Mouse (Mus musculus) hindbrain, embryonic 16.5 days (tissue): ENCODE results near the gene Fyn. TPM values are rescaled to one million over a fixed set of nuclear protein-coding genes. Genes with fewer than 3 reads are reported as not detected.
A peak's percentile ranks its signal among the peaks of the same experiment; 100 is the strongest.

ENCODE experiments used
- ATAC-seq: fragments of 200-750 bp; cut with Nextera tagmentation; 2 replicates; pipeline ENCODE4 v1.8.0; 2017; ENCODE audit warnings: moderate TSS enrichment, moderate library complexity
- H3K27ac ChIP-seq: fragments of 300-500 bp; sonication (generic); 2 replicates; pipeline ENCODE4 v1.5.1; 2014; ENCODE audit warnings: low read depth, mild to moderate bottlenecking, control low read depth, low read length, moderate library complexity
- H3K27me3 ChIP-seq: fragments of 300-500 bp; sonication (generic); replicated peaks from 2 replicates; pipeline ENCODE4 v1.6.1; 2014; ENCODE audit warnings: low read length; ENCODE audit not compliant: control insufficient read depth, insufficient read depth
- H3K36me3 ChIP-seq: fragments of 300-500 bp; sonication (generic); 2 replicates; pipeline ENCODE4 v1.6.1; 2014; ENCODE audit warnings: mild to moderate bottlenecking, low read length, moderate library complexity, mixed read lengths; ENCODE audit not compliant: control insufficient read depth, insufficient read depth
- H3K4me1 ChIP-seq: fragments of 300-500 bp; sonication (generic); 2 replicates; pipeline ENCODE4 v1.6.1; 2014; ENCODE audit warnings: low read depth, low read length; ENCODE audit not compliant: control insufficient read depth, insufficient read depth
- H3K4me2 ChIP-seq: fragments of 300-500 bp; sonication (generic); 2 replicates; pipeline ENCODE4 v1.6.1; 2014; ENCODE audit warnings: mild to moderate bottlenecking, low read length, control low read depth, moderate library complexity
- H3K4me3 ChIP-seq: fragments of 300-500 bp; sonication (generic); 2 replicates; pipeline ENCODE4 v1.5.1; 2014; ENCODE audit warnings: mild to moderate bottlenecking, low read length, control low read depth, moderate library complexity
- H3K9ac ChIP-seq: fragments of 300-500 bp; sonication (generic); 2 replicates; pipeline ENCODE4 v1.6.1; 2014; ENCODE audit warnings: low read depth, mild to moderate bottlenecking, control low read depth, low read length, moderate library complexity
- H3K9me3 ChIP-seq: fragments of 300-500 bp; sonication (generic); 2 replicates; pipeline ENCODE4 v1.6.1; 2014; ENCODE audit warnings: mild to moderate bottlenecking, low read length, moderate library complexity; ENCODE audit not compliant: control insufficient read depth
- WGBS: fragments of 180-500 bp; shearing (Covaris S2); extraction: QIAGEN DNeasy Blood & Tissue Kit; methylation state at CpG from one replicate; pipeline ENCODE4 v1.1.7; 2014; 5-methylcytosine and 5-hydroxymethylcytosine counted together
- polyA plus RNA-seq: library from polyadenylated mRNA; unstranded; fragments of >200 nt; fragmentation: Nextera tagmentation; extraction: Ambion mirVana; gene quantifications from 2 replicates; pipeline ENCODE4 v1.2.1, GENCODE M21; 2015

Fyn gene
- polyA plus RNA-seq, 1 experiment from 2014 or later = 74.9 TPM

DNA sequence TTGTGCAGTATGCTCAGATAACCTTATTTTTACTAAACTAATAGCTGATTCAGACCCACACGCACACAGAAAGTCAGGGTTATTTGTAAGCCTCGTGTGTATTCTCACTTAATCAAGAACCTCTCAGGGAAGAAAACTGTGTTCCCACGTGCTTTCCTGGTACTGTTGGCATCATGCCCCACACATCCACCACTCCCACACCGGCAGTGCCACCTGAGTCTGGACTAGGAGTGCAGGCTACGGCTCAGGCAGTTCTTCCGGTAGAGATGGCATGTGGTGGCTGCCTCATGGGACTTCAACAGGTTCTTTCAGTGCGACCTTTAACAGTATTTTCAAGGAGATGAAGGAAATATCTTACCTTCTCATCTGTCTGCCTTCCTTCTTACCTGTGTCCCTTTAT, 104.3 kb downstream of the Fyn start:
- no peak overlapping the region for H3K9ac ChIP-seq
- no peak overlapping the region for H3K27ac ChIP-seq
- peaks cover 25% of the 10 kb centered on the region for H3K4me1 ChIP-seq
- no peaks in the 10 kb centered on the region for H3K36me3 ChIP-seq
- no peak overlapping the region for H3K4me2 ChIP-seq
- 50% methylated on average over 7 of the region's 7 CpGs for WGBS
- no peak overlapping the region for H3K4me3 ChIP-seq
- no peaks in the 10 kb centered on the region for H3K27me3 ChIP-seq
- no peaks in the 10 kb centered on the region for H3K9me3 ChIP-seq
- no peak for ATAC-seq

- Histone ChIP-seq H3K4me1 (peaks cover 5% of the 10 kb centered on the region), H3K4me3 (no peak overlapping the region), H3K9me3 (no peaks in the 10 kb centered on the region), H3K27ac (no peak overlapping the region), H3K36me3 (no peaks in the 10 kb centered on the region), H3K9ac (no peak overlapping the region), H3K27me3 (no peaks in the 10 kb centered on the region), H3K4me2 (no peak overlapping the region)
- WGBS = 90% methylated on average over 1 of the region's 1 CpGs
- ATAC-seq = no peak
These were observed 110.7 kb downstream of the Fyn start for GRCm38 (mm10) chr10:39479361-39479760.

- Histone ChIP-seq H3K27me3 (no peaks in the 10 kb centered on the region), H3K4me1 (peaks cover 45% of the 10 kb centered on the region), H3K9ac (no peak overlapping the region), H3K27ac (peak overlapping the region; percentile 61), H3K4me2 (no peak overlapping the region), H3K4me3 (no peak overlapping the region), H3K36me3 (no peaks in the 10 kb centered on the region), H3K9me3 (no peaks in the 10 kb centered on the region)
- WGBS = 9% methylated on average over 8 of the region's 8 CpGs
- ATAC-seq = peak; percentile 32
These were observed 115.7 kb downstream of the Fyn start for GRCm38 (mm10) chr10:39484382-39484826.

DNA sequence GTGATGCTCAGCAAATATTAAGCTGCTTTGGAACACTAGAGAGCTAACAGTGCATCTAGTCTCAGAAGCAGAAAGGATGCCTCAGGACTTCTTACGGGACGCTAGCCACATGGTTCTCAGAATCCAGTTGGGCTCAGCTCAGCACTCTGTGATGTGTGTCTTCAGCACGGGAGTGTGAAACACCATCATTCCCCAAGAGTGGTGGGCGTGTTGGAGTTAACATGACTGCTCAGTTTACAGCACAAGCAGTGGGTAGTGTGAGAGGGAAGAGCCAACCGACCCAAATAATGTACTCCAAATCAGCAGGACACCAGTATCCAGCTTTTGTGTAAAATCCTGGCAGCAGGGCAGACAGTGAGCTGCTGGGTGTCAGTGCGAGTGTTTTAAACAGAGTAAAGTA, 116.2 kb downstream of the Fyn start:
- Histone ChIP-seq H3K27ac (peak overlapping the region; percentile 61), H3K27me3 (no peaks in the 10 kb centered on the region), H3K36me3 (no peaks in the 10 kb centered on the region), H3K4me3 (no peak overlapping the region), H3K9ac (no peak overlapping the region), H3K4me1 (peaks cover 45% of the 10 kb centered on the region), H3K9me3 (no peaks in the 10 kb centered on the region), H3K4me2 (no peak overlapping the region)
- 22% methylated on average over 6 of the region's 6 CpGs for WGBS
- peak; percentile 40 for ATAC-seq

GRCm38 (mm10) chr10:39485939-39486338, 117.3 kb downstream of the Fyn start:
- Histone ChIP-seq H3K4me3 (no peak overlapping the region), H3K4me1 (peaks cover 48% of the 10 kb centered on the region), H3K27me3 (no peaks in the 10 kb centered on the region), H3K9ac (no peak overlapping the region), H3K36me3 (no peaks in the 10 kb centered on the region), H3K9me3 (no peaks in the 10 kb centered on the region), H3K27ac (no peak overlapping the region), H3K4me2 (no peak overlapping the region)
- WGBS = 63% methylated on average over 4 of the region's 4 CpGs
- no peak for ATAC-seq

- Histone ChIP-seq H3K27me3 (no peaks in the 10 kb centered on the region), H3K4me2 (no peak overlapping the region), H3K27ac (peak overlapping the region; percentile 42; the same call in 1 of the 2 replicates), H3K9ac (no peak overlapping the region), H3K9me3 (no peaks in the 10 kb centered on the region), H3K4me3 (no peak overlapping the region), H3K4me1 (peaks cover 48% of the 10 kb centered on the region), H3K36me3 (no peaks in the 10 kb centered on the region)
- ATAC-seq = no peak
- WGBS = 36% methylated on average over 11 of the region's 11 CpGs
These were observed 118.1 kb downstream of the Fyn start for GRCm38 (mm10) chr10:39486501-39487450.

- H3K9me3 ChIP-seq = no peaks in the 10 kb centered on the region
- H3K4me1 ChIP-seq = peaks cover 48% of the 10 kb centered on the region
- no peak for ATAC-seq
- H3K4me2 ChIP-seq = no peak overlapping the region
- WGBS = 61% methylated on average over 14 of the region's 14 CpGs
- H3K27ac ChIP-seq = peak overlapping the region; percentile 57
- H3K9ac ChIP-seq = no peak overlapping the region; the same call in 1 of the 2 replicates
- H3K27me3 ChIP-seq = no peaks in the 10 kb centered on the region
- H3K4me3 ChIP-seq = no peak overlapping the region
- H3K36me3 ChIP-seq = no peaks in the 10 kb centered on the region
These were observed 119.2 kb downstream of the Fyn start for GRCm38 (mm10) chr10:39487740-39488415.

DNA sequence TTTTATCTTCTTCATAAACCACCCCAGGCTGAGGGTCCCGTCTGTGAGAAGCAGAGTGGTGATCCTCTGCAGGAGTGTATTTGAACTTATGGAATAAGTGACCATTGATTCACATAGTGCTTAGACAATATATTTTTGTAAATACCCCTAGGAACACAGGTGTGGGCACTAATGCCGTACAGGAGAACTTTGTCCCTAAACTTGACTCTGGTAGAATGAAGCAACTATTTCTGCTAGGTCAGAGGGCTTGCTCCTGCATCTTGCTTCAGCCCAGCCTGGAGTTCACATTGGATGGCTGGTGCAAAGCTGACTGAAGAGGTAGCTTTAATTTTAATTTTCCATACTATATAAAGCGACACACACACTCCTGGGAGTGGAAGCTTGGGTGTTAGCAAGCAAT, 119.9 kb downstream of the Fyn start:
- 0 out of 2 replicates have a peak overlapping the region, but pooled peaks have one; percentile 9 for H3K27ac ChIP-seq
- peaks cover 51% of the 10 kb centered on the region for H3K4me1 ChIP-seq
- no peak overlapping the region for H3K4me3 ChIP-seq
- no peaks in the 10 kb centered on the region for H3K36me3 ChIP-seq
- ATAC-seq = no peak
- H3K4me2 ChIP-seq = no peak overlapping the region
- 73% methylated on average over 3 of the region's 3 CpGs for WGBS
- H3K27me3 ChIP-seq = no peaks in the 10 kb centered on the region
- H3K9me3 ChIP-seq = no peaks in the 10 kb centered on the region
- no peak overlapping the region; the same call in 1 of the 2 replicates for H3K9ac ChIP-seq

GRCm38 (mm10) chr10:39488956-39489355, 120.3 kb downstream of the Fyn start:
- no peak for ATAC-seq
- Histone ChIP-seq H3K9ac (no peak overlapping the region), H3K9me3 (no peaks in the 10 kb centered on the region), H3K4me3 (no peak overlapping the region), H3K27me3 (no peaks in the 10 kb centered on the region), H3K4me2 (no peak overlapping the region), H3K4me1 (peaks cover 50% of the 10 kb centered on the region), H3K36me3 (no peaks in the 10 kb centered on the region), H3K27ac (no peak overlapping the region)
- WGBS = 80% methylated on average over 3 of the region's 3 CpGs
